Mouse (Mus musculus) bone marrow macrophage, adult 2 months (primary cell): ENCODE measurements around the gene Rtn2.

Source experiments
- CTCF ChIP-seq: IDR thresholded peaks from 2 replicates; pipeline ENCODE4 v1.5.1; 2012; ENCODE audit warnings: low read depth, mild to moderate bottlenecking, low read length, moderate library complexity
- POLR2A ChIP-seq: IDR thresholded peaks from 2 replicates; pipeline ENCODE4 v1.6.1; 2012; ENCODE audit warnings: mild to moderate bottlenecking, low read depth, low read length, borderline replicate concordance

DNA sequence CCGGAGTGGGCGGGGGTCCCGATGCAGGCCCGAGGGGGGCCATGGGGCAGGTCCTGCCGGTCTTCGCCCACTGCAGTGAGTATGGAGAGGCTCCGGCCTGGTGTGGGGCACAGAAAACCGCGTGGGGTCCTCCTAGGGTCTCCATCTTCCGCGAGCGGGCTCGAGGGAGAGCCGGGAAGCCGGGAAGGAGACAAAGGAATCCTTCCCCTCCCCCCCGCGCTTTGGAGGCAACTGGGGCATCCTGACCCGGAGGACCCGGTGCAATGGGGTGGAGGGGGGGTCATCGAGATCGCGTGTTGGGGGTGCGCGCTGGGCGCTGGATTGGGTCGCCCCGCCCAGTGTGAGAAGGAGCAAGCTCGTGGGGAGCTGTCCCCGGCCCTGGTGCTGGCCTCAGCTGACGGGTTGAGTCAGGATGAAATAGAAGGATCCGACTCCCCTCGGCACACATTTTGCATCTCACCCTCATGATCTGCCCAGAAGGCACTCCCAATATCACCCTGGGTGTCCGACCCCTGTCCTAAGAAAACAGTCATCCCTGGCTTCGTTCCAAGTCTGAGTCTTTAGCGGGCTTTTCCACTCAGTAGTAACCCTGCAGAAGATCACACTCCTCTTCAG is 474 bp downstream of the Rtn2 start:
- TF ChIP-seq CTCF (no peak), POLR2A (no peak)
